Mouse (Mus musculus) bone marrow macrophage, adult 2 months (primary cell): ENCODE results near the gene Nop53.

Source experiments
- CTCF ChIP-seq: IDR thresholded peaks from 2 replicates; pipeline ENCODE4 v1.5.1; 2012; ENCODE audit warnings: low read depth, mild to moderate bottlenecking, low read length, moderate library complexity
- POLR2A ChIP-seq: IDR thresholded peaks from 2 replicates; pipeline ENCODE4 v1.6.1; 2012; ENCODE audit warnings: mild to moderate bottlenecking, low read depth, low read length, borderline replicate concordance

GRCm38 (mm10) chr7:15921796-15922195, 24.1 kb downstream of the Nop53 start:
- no peak for TF ChIP-seq POLR2A
- no peak for TF ChIP-seq CTCF
